ENCODE assay signal across 21 mouse cellular contexts in genomic region chr6:145011141-145011540, GRCm38 (mm10).
A peak's percentile ranks its signal among the peaks of the same experiment; 100 is the strongest.
DNase-seq lines count a peak whose midpoint lies in the region; ATAC-seq and TF ChIP-seq lines count a peak whose summit lies in the region.
"Had no signal": no experiment of that assay in that cellular context is flagged by ENCODE, and none has a peak within 500 bp of the region (broad histone marks: within the 10 kb centered on the region; RNA-seq: fewer than 3 reads in every experiment).

No protein-coding gene starts in this region.

- WGBS in hindbrain, embryonic 13.5 days = 76% methylated on average over 8 of the region's 8 CpGs
- 81% methylated on average over 8 of the region's 8 CpGs for WGBS in hindbrain, embryonic 12.5 days
- 65% methylated on average over 8 of the region's 8 CpGs for WGBS in midbrain, embryonic 14.5 days
- WGBS in midbrain, postnatal 0 days = 42% methylated on average over 8 of the region's 8 CpGs

- 0 out of 2 replicates have a peak, but pooled peaks have one; percentile 37 for ATAC-seq in hindbrain, embryonic 13.5 days (ENCODE audit: low FRiP score)
- no peak for ATAC-seq in hindbrain, embryonic 12.5 days (ENCODE audit: low FRiP score)
- no peak for ATAC-seq in midbrain, embryonic 14.5 days (ENCODE audit: low FRiP score, low TSS enrichment)
- ATAC-seq in midbrain, postnatal 0 days (ENCODE audit: low FRiP score) = peak; percentile 45; the same call in 1 of the 2 replicates
- ATAC-seq in monocyte, adult 5-6 weeks (replicated peaks; ENCODE audit: insufficient number of reproducible peaks, low FRiP score, low TSS enrichment, poor library complexity, severe bottlenecking) = no peak
- ATAC-seq: forebrain, embryonic 15.5 days; inflammation-experienced regulatory T-cells, adult 6 months; Patski had no signal

- H3K27ac ChIP-seq in hindbrain, embryonic 13.5 days = no peak overlapping the region
- no peak overlapping the region for H3K27ac ChIP-seq in hindbrain, embryonic 12.5 days
- no peak overlapping the region for H3K27ac ChIP-seq in midbrain, embryonic 14.5 days (replicated peaks; ENCODE audit: low read depth, low read length)
- H3K27ac ChIP-seq in midbrain, postnatal 0 days (ENCODE audit: low read depth, low read length) = no peak overlapping the region
- H3K27ac ChIP-seq: forebrain, embryonic 10.5 days; forebrain, embryonic 15.5 days; heart, embryonic 15.5 days; hindbrain, embryonic 10.5 days; hindbrain, embryonic 15.5 days had no signal

- no peak overlapping the region for H3K4me3 ChIP-seq in hindbrain, embryonic 13.5 days
- H3K4me3 ChIP-seq in hindbrain, embryonic 12.5 days = no peak overlapping the region
- H3K4me3 ChIP-seq in midbrain, embryonic 14.5 days (replicated peaks; ENCODE audit: low read depth, low read length) = no peak overlapping the region
- no peak overlapping the region for H3K4me3 ChIP-seq in midbrain, postnatal 0 days (ENCODE audit: low read depth, low read length)
- H3K4me3 ChIP-seq: forebrain, embryonic 10.5 days; forebrain, embryonic 15.5 days; heart, embryonic 12.5 days; heart, embryonic 15.5 days; hindbrain, embryonic 10.5 days; hindbrain, embryonic 15.5 days had no signal

- TF ChIP-seq CTCF in brain, embryonic 14.5 days (IDR thresholded peaks at IDR 0.05; ENCODE audit: borderline replicate concordance, extremely low read depth, insufficient read depth, insufficient read length) = no peak
- no peak for TF ChIP-seq CTCF in midbrain, postnatal 0 days (IDR thresholded peaks at IDR 0.05)

- DNase-seq in brain, embryonic 14.5 days (ENCODE audit: low read depth) = peak; percentile 47
- peak; percentile 28 for DNase-seq in midbrain, embryonic 14.5 days
- no peak for DNase-seq in midbrain, postnatal 0 days (ENCODE audit: low spot score)
- no peak for DNase-seq in right cerebral cortex, postnatal 10 days (ENCODE audit: low spot score in 2 of 2)
- DNase-seq: cerebellum, adult 11-12 months; cerebellum, adult 8-10 months; gastrocnemius, postnatal 25 days; heart, adult 18-20 months had no signal

- no peak overlapping the region for H3K4me2 ChIP-seq in hindbrain, embryonic 13.5 days
- no peak overlapping the region for H3K4me2 ChIP-seq in hindbrain, embryonic 12.5 days (replicated peaks)
- H3K4me2 ChIP-seq in midbrain, embryonic 14.5 days (ENCODE audit: low read length) = no peak overlapping the region
- H3K4me2 ChIP-seq in midbrain, postnatal 0 days (ENCODE audit: low read depth, low read length, poor library complexity, severe bottlenecking) = no peak overlapping the region
- H3K4me2 ChIP-seq: forebrain, embryonic 15.5 days; heart, embryonic 12.5 days; heart, embryonic 15.5 days; hindbrain, embryonic 15.5 days had no signal

- H3K27me3 ChIP-seq in hindbrain, embryonic 13.5 days = no peaks in the 10 kb centered on the region
- H3K27me3 ChIP-seq in hindbrain, embryonic 12.5 days = no peaks in the 10 kb centered on the region
- H3K27me3 ChIP-seq in midbrain, embryonic 14.5 days (ENCODE audit: control insufficient read depth, insufficient read depth, low read length) = no peaks in the 10 kb centered on the region
- H3K27me3 ChIP-seq in midbrain, postnatal 0 days (ENCODE audit: insufficient read depth, low read length) = no peaks in the 10 kb centered on the region
- H3K27me3 ChIP-seq: CH12.LX; forebrain, embryonic 15.5 days; heart, embryonic 12.5 days; heart, embryonic 15.5 days; hindbrain, embryonic 15.5 days; Patski had no signal

- H3K9me3 ChIP-seq in hindbrain, embryonic 13.5 days = no peaks in the 10 kb centered on the region
- peaks cover 5% of the 10 kb centered on the region; the same call in 1 of the 2 replicates for H3K9me3 ChIP-seq in hindbrain, embryonic 12.5 days (replicated peaks)
- 0 out of 2 replicates have a peak, but pooled peaks cover 4% of the 10 kb centered on the region for H3K9me3 ChIP-seq in midbrain, embryonic 14.5 days (ENCODE audit: control insufficient read depth, low read length)
- H3K9me3 ChIP-seq in midbrain, postnatal 0 days (ENCODE audit: low read length) = no peaks in the 10 kb centered on the region
- H3K9me3 ChIP-seq: forebrain, embryonic 15.5 days; heart, embryonic 15.5 days; hindbrain, embryonic 15.5 days had no signal

- no peak overlapping the region for H3K9ac ChIP-seq in hindbrain, embryonic 13.5 days
- H3K9ac ChIP-seq in hindbrain, embryonic 12.5 days = no peak overlapping the region
- H3K9ac ChIP-seq in midbrain, embryonic 14.5 days (replicated peaks; ENCODE audit: low read length) = no peak overlapping the region
- no peak overlapping the region for H3K9ac ChIP-seq in midbrain, postnatal 0 days (replicated peaks; ENCODE audit: low read length, poor library complexity, severe bottlenecking)
- H3K9ac ChIP-seq: forebrain, embryonic 15.5 days; heart, embryonic 12.5 days; heart, embryonic 15.5 days; hindbrain, embryonic 15.5 days had no signal

- TF ChIP-seq POLR2A in brain, embryonic 14.5 days (IDR thresholded peaks at IDR 0.05; ENCODE audit: borderline replicate concordance, extremely low read depth, insufficient read depth, insufficient read length, poor library complexity, severe bottlenecking) = no peak

- peaks cover 79% of the 10 kb centered on the region for H3K36me3 ChIP-seq in hindbrain, embryonic 13.5 days
- peaks cover 61% of the 10 kb centered on the region for H3K36me3 ChIP-seq in hindbrain, embryonic 12.5 days
- peaks cover 80% of the 10 kb centered on the region for H3K36me3 ChIP-seq in midbrain, embryonic 14.5 days (ENCODE audit: control insufficient read depth, insufficient read depth, low read length)
- H3K36me3 ChIP-seq in midbrain, postnatal 0 days (ENCODE audit: insufficient read depth, low read length) = peaks cover 9% of the 10 kb centered on the region
- H3K36me3 ChIP-seq: G1E; heart, embryonic 15.5 days had no signal

- H3K4me1 ChIP-seq in hindbrain, embryonic 13.5 days (replicated peaks) = no peaks in the 10 kb centered on the region; the same call in 1 of the 2 replicates
- no peaks in the 10 kb centered on the region; the same call in 1 of the 2 replicates for H3K4me1 ChIP-seq in hindbrain, embryonic 12.5 days
- no peaks in the 10 kb centered on the region for H3K4me1 ChIP-seq in midbrain, embryonic 14.5 days (ENCODE audit: control insufficient read depth, insufficient read depth, low read length)
- H3K4me1 ChIP-seq in midbrain, postnatal 0 days (ENCODE audit: insufficient read depth, low read length) = no peaks in the 10 kb centered on the region
- H3K4me1 ChIP-seq: forebrain, embryonic 10.5 days; forebrain, embryonic 15.5 days; hindbrain, embryonic 10.5 days; hindbrain, embryonic 15.5 days had no signal

Comparison
In these comparisons a context has a peak if more than half of its experiments do, and no peak if none do; other contexts are left out.
1. ATAC-seq: peak in hindbrain, embryonic 13.5 days (single experiment) and midbrain, postnatal 0 days (single experiment); none in hindbrain, embryonic 12.5 days (single experiment), midbrain, embryonic 14.5 days (single experiment) and monocyte, adult 5-6 weeks (single experiment).
2. DNase-seq: peak in brain, embryonic 14.5 days (single experiment) and midbrain, embryonic 14.5 days (single experiment); none in midbrain, postnatal 0 days (single experiment) and right cerebral cortex, postnatal 10 days (0 of 2).